Mouse (Mus musculus) erythroblast, embryonic 14.5 days (primary cell): ENCODE results near the gene Fam169b.

Source experiments
- GATA1 ChIP-seq: IDR thresholded peaks from 2 replicates; pipeline ENCODE4 v1.6.1; 2012; ENCODE audit warnings: low read length, inconsistent platforms, mixed read lengths
- TAL1 ChIP-seq: IDR thresholded peaks from 3 replicates; pipeline ENCODE4 v1.6.1; 2012; ENCODE audit warnings: low read length, inconsistent platforms, mixed read lengths

GRCm38 (mm10) chr7:68264531-68264930, 9.1 kb upstream of the Fam169b start:
- no peak for TF ChIP-seq TAL1
- no peak for TF ChIP-seq GATA1
